Mouse (Mus musculus): ENCODE results near the gene Egflam. TPM values are rescaled to one million over a fixed set of nuclear protein-coding genes. Genes with fewer than 3 reads are reported as not detected.
A peak's percentile ranks its signal among the peaks of the same experiment; 100 is the strongest.

Egflam gene
- polyA plus RNA-seq, 1 experiment from 2014 or later = 5.8 TPM

- no peaks in the 10 kb centered on the region for H3K9me3 ChIP-seq (ENCODE audit: control insufficient read depth, low read length)
- no peak overlapping the region for H3K4me2 ChIP-seq (ENCODE audit: low read length)
- H3K9ac ChIP-seq (replicated peaks; ENCODE audit: low read depth, low read length) = no peak overlapping the region
- 39% methylated on average over 3 of the region's 3 CpGs for WGBS
- ATAC-seq = no peak
- H3K27ac ChIP-seq (ENCODE audit: low read length) = no peak overlapping the region
- H3K27me3 ChIP-seq (replicated peaks; ENCODE audit: control insufficient read depth, insufficient read depth, low read length) = no peaks in the 10 kb centered on the region
- no peak overlapping the region for H3K4me3 ChIP-seq (replicated peaks; ENCODE audit: low read length)
- H3K36me3 ChIP-seq (ENCODE audit: control insufficient read depth, insufficient read depth) = no peaks in the 10 kb centered on the region
- peaks cover 42% of the 10 kb centered on the region for H3K4me1 ChIP-seq (replicated peaks; ENCODE audit: control insufficient read depth, insufficient read depth, low read length)
Observed at GRCm38 (mm10) chr15:7197652-7198445, 200.3 kb downstream of the Egflam start.

DNA sequence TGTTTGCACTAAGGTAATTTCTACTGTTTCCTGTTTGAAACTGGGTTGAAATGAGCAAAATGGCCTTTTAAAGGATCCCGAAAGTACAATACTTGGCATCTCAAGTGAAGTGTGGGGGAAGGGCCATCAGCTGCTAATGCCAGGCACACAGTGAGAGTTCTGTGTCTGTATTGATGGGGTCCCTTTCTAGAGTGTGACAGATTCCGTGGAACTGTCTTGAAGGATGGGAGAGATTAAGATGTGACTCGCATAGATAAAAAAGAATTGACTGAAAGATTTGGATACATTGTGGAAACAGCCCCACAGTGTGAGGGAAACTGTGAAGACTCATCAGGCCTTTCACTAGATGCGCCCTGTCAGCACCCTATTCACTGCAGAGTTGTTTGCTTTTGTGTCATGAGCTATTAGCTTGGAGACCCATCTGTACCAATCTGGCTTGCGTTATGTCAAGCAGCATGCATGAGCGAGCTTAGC is 203.4 kb downstream of the Egflam start:
- H3K4me1 ChIP-seq (replicated peaks; ENCODE audit: control insufficient read depth, insufficient read depth, low read length) = peaks cover 37% of the 10 kb centered on the region
- peak; percentile 90 for ATAC-seq
- 4% methylated on average over 6 of the region's 6 CpGs for WGBS

GRCm38 (mm10) chr15:7194147-7194720 is 204.0 kb downstream of the Egflam start:
- ATAC-seq = peak; percentile 45
- Histone ChIP-seq H3K27ac (ENCODE audit: low read length) (0 out of 2 replicates have a peak overlapping the region, but pooled peaks have one; percentile 20), H3K4me3 (replicated peaks; ENCODE audit: low read length) (no peak overlapping the region), H3K9me3 (ENCODE audit: control insufficient read depth, low read length) (no peaks in the 10 kb centered on the region), H3K36me3 (ENCODE audit: control insufficient read depth, insufficient read depth) (peaks cover 7% of the 10 kb centered on the region), H3K9ac (replicated peaks; ENCODE audit: low read depth, low read length) (no peak overlapping the region), H3K27me3 (replicated peaks; ENCODE audit: control insufficient read depth, insufficient read depth, low read length) (no peaks in the 10 kb centered on the region), H3K4me2 (ENCODE audit: low read length) (peak overlapping the region; percentile 20), H3K4me1 (replicated peaks; ENCODE audit: control insufficient read depth, insufficient read depth, low read length) (peaks cover 37% of the 10 kb centered on the region)
- 4% methylated on average over 13 of the region's 13 CpGs for WGBS

More for the DNA sequence above, 203.4 kb downstream of the Egflam start:
- no peaks in the 10 kb centered on the region for H3K9me3 ChIP-seq (ENCODE audit: control insufficient read depth, low read length)
- H3K27me3 ChIP-seq (replicated peaks; ENCODE audit: control insufficient read depth, insufficient read depth, low read length) = no peaks in the 10 kb centered on the region
- 0 out of 2 replicates have a peak overlapping the region, but pooled peaks have one; percentile 26 for H3K27ac ChIP-seq (ENCODE audit: low read length)
- no peak overlapping the region for H3K4me3 ChIP-seq (replicated peaks; ENCODE audit: low read length)
- H3K4me2 ChIP-seq (ENCODE audit: low read length) = peak overlapping the region; percentile 20
- H3K9ac ChIP-seq (replicated peaks; ENCODE audit: low read depth, low read length) = no peak overlapping the region
- peaks cover 7% of the 10 kb centered on the region for H3K36me3 ChIP-seq (ENCODE audit: control insufficient read depth, insufficient read depth)

- Histone ChIP-seq H3K9me3 (ENCODE audit: control insufficient read depth, low read length) (no peaks in the 10 kb centered on the region), H3K27ac (ENCODE audit: low read length) (no peak overlapping the region), H3K27me3 (replicated peaks; ENCODE audit: control insufficient read depth, insufficient read depth, low read length) (0 out of 2 replicates have a peak, but pooled peaks cover 2% of the 10 kb centered on the region), H3K4me1 (replicated peaks; ENCODE audit: control insufficient read depth, insufficient read depth, low read length) (peaks cover 24% of the 10 kb centered on the region), H3K4me3 (replicated peaks; ENCODE audit: low read length) (no peak overlapping the region), H3K36me3 (ENCODE audit: control insufficient read depth, insufficient read depth) (peaks cover 7% of the 10 kb centered on the region), H3K9ac (replicated peaks; ENCODE audit: low read depth, low read length) (no peak overlapping the region), H3K4me2 (ENCODE audit: low read length) (no peak overlapping the region)
- 92% methylated on average over 2 of the region's 2 CpGs for WGBS
- no peak for ATAC-seq
Observed at GRCm38 (mm10) chr15:7192582-7192981, 205.6 kb downstream of the Egflam start.

DNA sequence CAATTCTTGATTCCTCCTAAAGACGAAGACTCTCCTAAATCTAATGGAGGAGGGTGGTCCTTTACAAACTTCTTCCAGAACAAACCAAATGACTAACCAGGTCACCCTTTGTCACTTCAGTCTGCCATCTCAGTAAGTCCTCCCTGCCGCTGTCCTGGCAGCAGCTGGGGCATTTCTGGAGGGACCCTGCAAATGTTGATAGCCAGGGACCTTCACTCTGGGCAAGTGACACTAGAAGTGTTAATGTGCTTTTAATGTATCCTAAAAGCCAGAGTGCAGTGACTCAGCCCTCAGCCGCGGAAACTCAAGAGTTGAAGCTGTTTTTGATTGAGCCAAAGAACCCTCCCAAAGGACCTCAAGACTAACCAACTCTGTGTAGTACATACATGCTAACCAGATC is 207.1 kb downstream of the Egflam start:
- 96% methylated on average over 4 of the region's 4 CpGs for WGBS
- Histone ChIP-seq H3K27ac (ENCODE audit: low read length) (no peak overlapping the region), H3K4me1 (replicated peaks; ENCODE audit: control insufficient read depth, insufficient read depth, low read length) (peaks cover 21% of the 10 kb centered on the region), H3K4me3 (replicated peaks; ENCODE audit: low read length) (no peak overlapping the region), H3K9ac (replicated peaks; ENCODE audit: low read depth, low read length) (no peak overlapping the region), H3K4me2 (ENCODE audit: low read length) (no peak overlapping the region), H3K9me3 (ENCODE audit: control insufficient read depth, low read length) (no peaks in the 10 kb centered on the region), H3K36me3 (ENCODE audit: control insufficient read depth, insufficient read depth) (peaks cover 7% of the 10 kb centered on the region), H3K27me3 (replicated peaks; ENCODE audit: control insufficient read depth, insufficient read depth, low read length) (0 out of 2 replicates have a peak, but pooled peaks cover 2% of the 10 kb centered on the region)
- ATAC-seq = no peak

DNA sequence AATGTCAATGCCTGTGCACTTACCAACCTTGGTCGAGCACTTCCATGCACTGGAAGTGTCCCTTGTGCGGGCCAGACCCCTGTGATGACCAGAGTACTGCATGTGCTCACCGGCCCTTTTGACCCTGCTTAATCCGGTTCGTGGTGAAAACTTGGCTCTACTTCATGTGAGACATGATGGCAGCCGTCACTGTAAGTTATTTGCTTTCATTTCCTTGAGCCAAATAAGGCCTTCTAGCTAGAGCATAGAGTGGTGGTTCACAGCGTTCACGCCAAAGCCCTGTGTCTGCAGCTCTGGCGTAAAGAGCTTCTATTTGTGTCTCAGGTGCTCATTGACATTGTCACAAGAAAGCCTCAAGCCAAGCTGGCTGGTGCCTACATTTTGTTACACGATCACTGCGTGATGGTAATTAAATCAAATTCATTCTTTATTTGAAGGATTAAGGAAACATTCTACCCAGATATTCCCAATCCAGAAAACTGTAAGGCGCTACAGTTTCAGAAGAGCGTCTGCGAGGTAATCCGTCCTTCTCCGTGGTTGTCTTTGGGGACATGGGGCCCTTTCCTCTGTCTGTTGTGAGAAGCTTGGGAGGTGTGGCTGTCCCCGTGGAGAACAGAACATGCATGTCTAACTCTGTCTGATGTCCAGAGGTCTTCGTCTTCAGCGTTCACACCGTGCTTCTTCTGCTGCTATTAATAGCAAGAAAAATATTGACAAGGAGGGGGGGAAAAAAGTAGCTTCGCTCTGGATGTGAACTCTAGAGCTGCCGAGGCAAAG is 208.3 kb downstream of the Egflam start:
- no peak overlapping the region for H3K27ac ChIP-seq (ENCODE audit: low read length)
- ATAC-seq = no peak
- 92% methylated on average over 22 of the region's 22 CpGs for WGBS
- H3K4me1 ChIP-seq (replicated peaks; ENCODE audit: control insufficient read depth, insufficient read depth, low read length) = peaks cover 15% of the 10 kb centered on the region
- H3K9me3 ChIP-seq (ENCODE audit: control insufficient read depth, low read length) = no peaks in the 10 kb centered on the region
- no peak overlapping the region for H3K9ac ChIP-seq (replicated peaks; ENCODE audit: low read depth, low read length)
- no peak overlapping the region for H3K4me2 ChIP-seq (ENCODE audit: low read length)
- peaks cover 7% of the 10 kb centered on the region for H3K36me3 ChIP-seq (ENCODE audit: control insufficient read depth, insufficient read depth)
- no peak overlapping the region for H3K4me3 ChIP-seq (replicated peaks; ENCODE audit: low read length)
- 0 out of 2 replicates have a peak, but pooled peaks cover 2% of the 10 kb centered on the region for H3K27me3 ChIP-seq (replicated peaks; ENCODE audit: control insufficient read depth, insufficient read depth, low read length)

DNA sequence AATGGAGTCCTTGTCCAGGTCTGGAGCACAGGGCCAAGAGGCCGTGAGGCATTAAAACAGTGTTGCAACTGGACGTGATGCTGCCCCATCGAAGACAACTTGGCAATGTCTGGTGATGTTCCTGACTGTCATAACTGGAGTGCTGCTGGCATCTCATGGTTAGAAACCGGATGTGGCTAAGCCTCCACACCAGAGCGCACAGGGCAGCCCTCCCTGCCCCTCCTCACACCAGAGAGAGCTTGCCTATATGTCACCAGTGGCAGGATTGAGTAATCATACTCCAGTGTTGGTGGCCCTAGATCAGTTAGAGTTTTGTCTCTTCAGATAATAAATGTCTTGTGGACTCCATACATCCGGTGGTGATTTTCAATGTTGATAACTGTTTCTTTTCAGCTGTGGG is 210.5 kb downstream of the Egflam start:
- H3K9ac ChIP-seq (replicated peaks; ENCODE audit: low read depth, low read length) = no peak overlapping the region
- H3K27ac ChIP-seq (ENCODE audit: low read length) = no peak overlapping the region
- WGBS = 83% methylated on average over 6 of the region's 6 CpGs
- no peaks in the 10 kb centered on the region for H3K4me1 ChIP-seq (replicated peaks; ENCODE audit: control insufficient read depth, insufficient read depth, low read length)
- H3K4me3 ChIP-seq (replicated peaks; ENCODE audit: low read length) = no peak overlapping the region
- H3K4me2 ChIP-seq (ENCODE audit: low read length) = no peak overlapping the region
- H3K36me3 ChIP-seq (ENCODE audit: control insufficient read depth, insufficient read depth) = peaks cover 7% of the 10 kb centered on the region
- no peak for ATAC-seq
- 0 out of 2 replicates have a peak, but pooled peaks cover 2% of the 10 kb centered on the region for H3K27me3 ChIP-seq (replicated peaks; ENCODE audit: control insufficient read depth, insufficient read depth, low read length)
- no peaks in the 10 kb centered on the region for H3K9me3 ChIP-seq (ENCODE audit: control insufficient read depth, low read length)

GRCm38 (mm10) chr15:7180576-7180975 is 217.6 kb downstream of the Egflam start:
- H3K27ac ChIP-seq (ENCODE audit: low read length) = no peak overlapping the region
- no peak overlapping the region for H3K9ac ChIP-seq (replicated peaks; ENCODE audit: low read depth, low read length)
- WGBS = 73% methylated on average over 6 of the region's 6 CpGs
- H3K4me3 ChIP-seq (replicated peaks; ENCODE audit: low read length) = no peak overlapping the region
- no peaks in the 10 kb centered on the region for H3K4me1 ChIP-seq (replicated peaks; ENCODE audit: control insufficient read depth, insufficient read depth, low read length)
- no peaks in the 10 kb centered on the region; the same call in 1 of the 2 replicates for H3K36me3 ChIP-seq (ENCODE audit: control insufficient read depth, insufficient read depth)
- no peaks in the 10 kb centered on the region for H3K27me3 ChIP-seq (replicated peaks; ENCODE audit: control insufficient read depth, insufficient read depth, low read length)
- ATAC-seq = no peak
- no peaks in the 10 kb centered on the region for H3K9me3 ChIP-seq (ENCODE audit: control insufficient read depth, low read length)
- no peak overlapping the region for H3K4me2 ChIP-seq (ENCODE audit: low read length)

- Histone ChIP-seq H3K36me3 (ENCODE audit: control insufficient read depth, insufficient read depth) (no peaks in the 10 kb centered on the region), H3K9me3 (ENCODE audit: control insufficient read depth, low read length) (no peaks in the 10 kb centered on the region), H3K4me1 (replicated peaks; ENCODE audit: control insufficient read depth, insufficient read depth, low read length) (no peaks in the 10 kb centered on the region), H3K27ac (ENCODE audit: low read length) (no peak overlapping the region), H3K27me3 (replicated peaks; ENCODE audit: control insufficient read depth, insufficient read depth, low read length) (no peaks in the 10 kb centered on the region), H3K4me3 (replicated peaks; ENCODE audit: low read length) (no peak overlapping the region), H3K9ac (replicated peaks; ENCODE audit: low read depth, low read length) (no peak overlapping the region), H3K4me2 (ENCODE audit: low read length) (no peak overlapping the region)
- WGBS = 92% methylated on average over 8 of the region's 8 CpGs
- no peak for ATAC-seq
Observed at GRCm38 (mm10) chr15:7173776-7174175, 224.4 kb downstream of the Egflam start.
